Mouse (Mus musculus) MEL (cell line): ENCODE data around the gene Tbcd. TPM values are rescaled to one million over a fixed set of nuclear protein-coding genes. Genes with fewer than 3 reads are reported as not detected.

ENCODE experiments used
- DNase-seq: peaks from one replicate; pipeline ENCODE4 v3.0.0; 2011; ENCODE audit warnings: low read depth, low spot score
- H3K27ac ChIP-seq: 2 replicates; pipeline ENCODE4 v1.5.1; 2012; ENCODE audit warnings: low read depth, mild to moderate bottlenecking, control low read depth, low read length, moderate library complexity; ENCODE audit not compliant: control insufficient read depth
- H3K27me3 ChIP-seq, 2 experiments: fragments of 150-350 bp in 1 of 2; sonication (generic) in 1 of 2; 2 replicates each; pipeline ENCODE4 v1.6.1; 2012; ENCODE audit warnings: low read length in 2 of 2, mild to moderate bottlenecking in 2 of 2, improper control_type of control experiment in 1 of 2, moderate library complexity in 1 of 2; ENCODE audit not compliant: insufficient read depth in 2 of 2, control insufficient read depth in 1 of 2
- H3K36me3 ChIP-seq, 2 experiments: 2 replicates each; pipeline ENCODE4 v1.6.1; 2012 to 2014; ENCODE audit warnings: low read length in 2 of 2, improper control_type of control experiment in 1 of 2, inconsistent platforms in 1 of 2, mild to moderate bottlenecking in 1 of 2; ENCODE audit not compliant: insufficient read depth in 2 of 2, control insufficient read depth in 1 of 2
- H3K4me1 ChIP-seq, 2 experiments: fragments of 150-350 bp in 1 of 2; sonication (generic) in 1 of 2; 2 replicates each; pipeline ENCODE4 v1.6.1; 2012; ENCODE audit warnings: low read length in 2 of 2, improper control_type of control experiment in 1 of 2, mild to moderate bottlenecking in 1 of 2; ENCODE audit not compliant: insufficient read depth in 2 of 2, control insufficient read depth in 1 of 2
- H3K4me3 ChIP-seq, 2 experiments: fragments of 150-350 bp in 1 of 2; sonication (generic) in 1 of 2; 2 replicates each; pipeline ENCODE4 v1.5.1; 2012; ENCODE audit warnings: low read depth in 2 of 2, low read length in 2 of 2, mild to moderate bottlenecking in 2 of 2, moderate library complexity in 2 of 2, control low read depth in 1 of 2, improper control_type of control experiment in 1 of 2; ENCODE audit not compliant: control insufficient read depth in 1 of 2, insufficient read depth in 1 of 2
- H3K79me2 ChIP-seq: 2 replicates; pipeline ENCODE4 v1.6.1; 2012; ENCODE audit warnings: mild to moderate bottlenecking, low read length, moderate library complexity; ENCODE audit not compliant: control insufficient read depth, poor library complexity, insufficient read depth
- H3K9ac ChIP-seq: 2 replicates; pipeline ENCODE4 v1.6.1; 2012; ENCODE audit warnings: low read depth, mild to moderate bottlenecking, control low read depth, low read length, moderate library complexity; ENCODE audit not compliant: control insufficient read depth, poor library complexity, severe bottlenecking
- H3K9me3 ChIP-seq: fragments of 150-350 bp; sonication (generic); replicated peaks from 2 replicates; pipeline ENCODE4 v1.6.1; 2012; ENCODE audit warnings: mild to moderate bottlenecking, low read length, improper control_type of control experiment, moderate library complexity; ENCODE audit not compliant: insufficient read depth
- BHLHE40 ChIP-seq: IDR thresholded peaks from 2 replicates; pipeline ENCODE4 v1.6.1; 2012; ENCODE audit warnings: low read depth, mild to moderate bottlenecking, inconsistent platforms, low read length, improper control_type of control experiment, borderline replicate concordance
- CHD2 ChIP-seq: IDR thresholded peaks from 2 replicates; pipeline ENCODE4 v1.6.1; 2011; ENCODE audit warnings: low read length, improper control_type of control experiment
- CTCF ChIP-seq, 3 experiments: IDR thresholded peaks in 2 of 3; conservative IDR thresholded peaks in 1 of 3; 2 replicates each; pipeline ENCODE4 v1.5.1; 2011 to 2012; ENCODE audit warnings: low read length in 3 of 3, low read depth in 2 of 3, mild to moderate bottlenecking in 2 of 3, improper control_type of control experiment in 1 of 3, inconsistent platforms in 1 of 3, mixed read lengths in 1 of 3, moderate library complexity in 1 of 3; ENCODE audit not compliant: control insufficient read depth in 1 of 3, insufficient read depth in 1 of 3, poor library complexity in 1 of 3, severe bottlenecking in 1 of 3
- GABPA ChIP-seq: IDR thresholded peaks from 2 replicates; pipeline ENCODE4 v1.6.1; 2012; ENCODE audit warnings: low read depth, mild to moderate bottlenecking, inconsistent platforms, low read length, improper control_type of control experiment, moderate library complexity
- GATA1 ChIP-seq: IDR thresholded peaks from 2 replicates; pipeline ENCODE4 v1.6.1; 2011; ENCODE audit warnings: low read depth, low read length, improper control_type of control experiment
- KAT2A ChIP-seq: conservative IDR thresholded peaks from 2 replicates; pipeline ENCODE4 v1.6.1; 2012; ENCODE audit warnings: low read depth, low read length, improper control_type of control experiment, inconsistent platforms
- MAX ChIP-seq: IDR thresholded peaks from 2 replicates; pipeline ENCODE4 v1.6.1; 2011; ENCODE audit warnings: low read length, improper control_type of control experiment
- MEF2A ChIP-seq: IDR thresholded peaks from 2 replicates; pipeline ENCODE4 v1.6.1; 2014; ENCODE audit warnings: low read depth, mild to moderate bottlenecking, inconsistent platforms, low read length, improper control_type of control experiment; ENCODE audit not compliant: poor library complexity, insufficient replicate concordance, severe bottlenecking; ENCODE audit errors: extremely low read depth
- MYB ChIP-seq: IDR thresholded peaks from 2 replicates; pipeline ENCODE4 v1.6.1; 2011; ENCODE audit warnings: mild to moderate bottlenecking, low read depth, low read length, improper control_type of control experiment
- MYC ChIP-seq: IDR thresholded peaks from 2 replicates; pipeline ENCODE4 v1.6.1; 2011; ENCODE audit warnings: low read depth, mild to moderate bottlenecking, low read length, improper control_type of control experiment, moderate library complexity
- NELFE ChIP-seq: IDR thresholded peaks from 2 replicates; pipeline ENCODE4 v1.6.1; 2011; ENCODE audit warnings: low read depth, low read length, improper control_type of control experiment
- POLR2AphosphoS2 ChIP-seq: IDR thresholded peaks from 2 replicates; pipeline ENCODE4 v1.6.1; 2011; ENCODE audit warnings: low read length, improper control_type of control experiment
- POLR2AphosphoS5 ChIP-seq: IDR thresholded peaks from 2 replicates; pipeline ENCODE4 v1.6.1; 2012; ENCODE audit warnings: low read depth, borderline replicate concordance, mild to moderate bottlenecking, inconsistent platforms, low read length, moderate library complexity, mixed read lengths
- RAD21 ChIP-seq: IDR thresholded peaks from 2 replicates; pipeline ENCODE4 v1.6.1; 2011; ENCODE audit warnings: mild to moderate bottlenecking, low read depth, low read length, improper control_type of control experiment
- RCOR1 ChIP-seq: IDR thresholded peaks from 2 replicates; pipeline ENCODE4 v1.6.1; 2012; ENCODE audit warnings: low read depth, mild to moderate bottlenecking, inconsistent platforms, low read length, improper control_type of control experiment
- TBP ChIP-seq: IDR thresholded peaks from 2 replicates; pipeline ENCODE4 v1.8.0; 2011; ENCODE audit warnings: low read depth, low read length, improper control_type of control experiment
- TCF12 ChIP-seq: IDR thresholded peaks from 2 replicates; pipeline ENCODE4 v1.6.1; 2014; ENCODE audit warnings: low read depth, mild to moderate bottlenecking, inconsistent platforms, low read length, improper control_type of control experiment, moderate library complexity
- UBTF ChIP-seq: IDR thresholded peaks from 2 replicates; pipeline ENCODE4 v1.6.1; 2012; ENCODE audit warnings: low read depth, mild to moderate bottlenecking, inconsistent platforms, low read length, improper control_type of control experiment, moderate library complexity, borderline replicate concordance; ENCODE audit not compliant: insufficient read depth
- USF1 ChIP-seq: IDR thresholded peaks from 2 replicates; pipeline ENCODE4 v1.6.1; 2014; ENCODE audit warnings: low read depth, mild to moderate bottlenecking, inconsistent platforms, low read length, improper control_type of control experiment, moderate library complexity
- USF2 ChIP-seq, 2 experiments: IDR thresholded peaks; 2 replicates each; pipeline ENCODE4 v1.6.1; 2011 to 2012; ENCODE audit warnings: improper control_type of control experiment in 2 of 2, low read length in 2 of 2, borderline replicate concordance in 1 of 2, inconsistent platforms in 1 of 2, low read depth in 1 of 2, mild to moderate bottlenecking in 1 of 2; ENCODE audit not compliant: insufficient read depth in 1 of 2
- ZKSCAN1 ChIP-seq: IDR thresholded peaks from 2 replicates; pipeline ENCODE4 v1.6.1; 2012; ENCODE audit warnings: low read depth, mild to moderate bottlenecking, inconsistent platforms, low read length, improper control_type of control experiment, moderate library complexity
- ZMIZ1 ChIP-seq: IDR thresholded peaks from 2 replicates; pipeline ENCODE4 v1.6.1; 2012; ENCODE audit warnings: low read depth, mild to moderate bottlenecking, inconsistent platforms, low read length, improper control_type of control experiment, moderate library complexity
- polyA plus RNA-seq, 2 experiments: library from polyadenylated mRNA; stranded (reverse) in 1 of 2; unstranded in 1 of 2; fragments of >175 nt in 1 of 2; fragments of >200 nt in 1 of 2; gene quantifications; 2 replicates each; pipeline versions ENCODE4 v1.2.1 to v1.2.4; 2012; ENCODE audit warnings: low replicate concordance in 2 of 2, low read depth in 1 of 2; ENCODE audit not compliant: insufficient read length in 2 of 2, insufficient read depth in 1 of 2, missing spikeins in 1 of 2
- total RNA-seq: library from RNA; depleted of rRNA; stranded (reverse); fragments of 300-350 nt; gene quantifications from 2 replicates; pipeline ENCODE4 v1.2.3, GENCODE M21; 2012

Gene Tbcd
- total and polyA plus RNA-seq, 3 experiments, result 50.0 to 65.3 TPM; not detected in 1

DNA sequence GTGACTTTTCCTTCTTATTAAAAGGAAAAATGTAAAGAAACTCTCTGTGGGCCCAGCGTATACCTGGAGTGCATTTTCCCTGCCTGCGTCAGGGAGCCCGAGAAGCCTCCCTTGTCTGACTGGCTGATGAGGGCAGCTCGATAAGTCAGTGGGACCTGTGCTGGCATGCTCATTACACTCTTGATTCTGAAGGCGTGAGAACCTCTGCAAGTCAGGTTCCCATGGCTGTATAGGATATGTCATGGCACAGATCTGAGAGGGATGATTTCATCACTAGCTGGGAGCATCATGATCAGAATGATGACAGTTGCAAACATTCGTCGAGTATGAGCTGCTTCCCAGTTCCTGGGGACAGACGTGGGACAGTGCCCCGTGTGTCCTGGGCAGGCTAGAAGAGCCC is 64.2 kb downstream of the Tbcd start:
- peaks cover 0 to under 1% of the 10 kb centered on the region in 2 experiments; a peak in 2 of 4 replicates for H3K36me3 ChIP-seq
- no peaks in the 10 kb centered on the region for H3K9me3 ChIP-seq
- TF ChIP-seq MAX (no peak), MYC (no peak), USF2 (IDR thresholded peaks at IDR 0.05; ENCODE audit: borderline replicate concordance in 1 of 2, insufficient read depth in 1 of 2, low read depth in 1 of 2, low read length in 2 of 2) (no peak)
- no peak overlapping the region for H3K9ac ChIP-seq
- H3K27me3 ChIP-seq, result no peaks in the 10 kb centered on the region
- no peak overlapping the region for H3K4me3 ChIP-seq
- H3K79me2 ChIP-seq, result no peaks in the 10 kb centered on the region
- no peak overlapping the region for H3K27ac ChIP-seq
- no peak for DNase-seq
- peaks cover 4 to 7% of the 10 kb centered on the region in 2 experiments for H3K4me1 ChIP-seq

GRCm38 (mm10) chr11:121516906-121517305 is 65.2 kb downstream of the Tbcd start:
- Histone ChIP-seq H3K79me2 (no peaks in the 10 kb centered on the region), H3K4me1 (peaks cover 4 to 7% of the 10 kb centered on the region in 2 experiments), H3K27ac (no peak overlapping the region), H3K9ac (no peak overlapping the region), H3K36me3 (peaks cover 0 to 2% of the 10 kb centered on the region in 2 experiments; a peak in 3 of 4 replicates), H3K9me3 (no peaks in the 10 kb centered on the region), H3K27me3 (no peaks in the 10 kb centered on the region), H3K4me3 (no peak overlapping the region)
- TF ChIP-seq CTCF (IDR thresholded peaks at IDR 0.05 in 2 of 3, conservative IDR thresholded peaks at IDR 0.05 in 1 of 3; ENCODE audit: control insufficient read depth in 1 of 3, insufficient read depth in 1 of 3, low read depth in 2 of 3, low read length in 3 of 3, poor library complexity in 1 of 3, severe bottlenecking in 1 of 3), result no peak
- TF ChIP-seq TCF12, result no peak
- no peak for TF ChIP-seq POLR2AphosphoS5
- TF ChIP-seq MYB, result no peak
- no peak for TF ChIP-seq KAT2A
- TF ChIP-seq RAD21, result no peak
- TF ChIP-seq RCOR1, result no peak
- no peak for TF ChIP-seq MEF2A
- TF ChIP-seq GATA1, result no peak
- no peak for TF ChIP-seq ZMIZ1
- no peak for TF ChIP-seq GABPA
- TF ChIP-seq ZKSCAN1, result no peak
- no peak for TF ChIP-seq CHD2
- no peak for TF ChIP-seq NELFE
- TF ChIP-seq MAX, result no peak
- TF ChIP-seq UBTF, result no peak
- no peak for TF ChIP-seq USF1
- TF ChIP-seq POLR2AphosphoS2, result no peak
- TF ChIP-seq BHLHE40, result no peak
- no peak for TF ChIP-seq TBP
- no peak for DNase-seq
